Mouse (Mus musculus): Measurements from ENCODE around the gene Trim32. TPM values are rescaled to one million over a fixed set of nuclear protein-coding genes. Genes with fewer than 3 reads are reported as not detected.
A peak's percentile ranks its signal among the peaks of the same experiment; 100 is the strongest.

The Trim32 gene
- 34.7 and 34.8 TPM in 2 replicates for polyA plus RNA-seq (2015; fragmentation: Nextera tagmentation; extraction: Ambion mirVana)

DNA sequence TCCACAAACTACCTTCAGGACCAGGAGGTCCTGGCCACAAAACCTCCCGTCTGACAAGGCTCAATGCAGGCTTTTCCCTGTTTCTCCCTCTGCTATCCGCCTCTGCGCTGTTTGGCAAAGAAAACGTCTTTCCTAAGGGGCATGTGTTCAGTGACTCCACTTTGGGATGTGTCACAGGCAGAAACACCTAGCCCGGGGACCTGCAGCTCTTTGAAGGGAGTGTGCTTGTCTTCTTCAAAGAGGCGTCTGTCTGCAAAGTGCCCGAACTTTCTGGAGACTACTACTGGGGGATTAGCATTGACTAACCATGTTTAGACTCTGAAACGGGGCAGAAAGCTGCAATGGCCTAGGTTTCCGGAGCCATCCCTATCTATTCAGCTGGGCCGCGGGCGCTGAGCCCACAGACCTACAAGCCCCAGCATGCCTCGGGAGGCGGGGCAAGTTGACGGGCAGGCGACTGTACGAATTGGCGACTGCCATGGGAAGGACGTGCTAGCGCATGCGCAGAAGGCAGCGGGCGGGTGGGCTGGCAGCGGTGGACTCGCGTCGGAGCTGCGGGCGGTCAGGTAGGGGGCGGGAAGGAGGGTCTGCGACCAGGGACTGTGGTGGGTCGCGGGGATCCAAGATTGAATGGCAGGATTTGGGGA, at the start of gene Trim32:
Gene Trim32, plus strand, starts transcription at position 483 of the 647 bp plus-strand sequence.
- Histone ChIP-seq H3K9ac (ENCODE audit: low read depth, low read length) (peak within 1 kb of the TSS; percentile 69), H3K4me1 (replicated peaks; ENCODE audit: insufficient read depth, low read length) (peaks cover 10% of the 10 kb centered on the region), H3K4me3 (replicated peaks; ENCODE audit: low read depth, low read length) (peak within 1 kb of the TSS; percentile 74), H3K27ac (no peak within 1 kb of the TSS), H3K27me3 (ENCODE audit: insufficient read depth, low read length) (no peaks in the 10 kb centered on the region), H3K4me2 (ENCODE audit: low read length) (peak within 1 kb of the TSS; percentile 81), H3K36me3 (ENCODE audit: insufficient read depth, low read length) (no peaks in the 10 kb centered on the region), H3K9me3 (replicated peaks; ENCODE audit: low read length) (no peaks in the 10 kb centered on the region)
- ATAC-seq (replicated peaks; ENCODE audit: low FRiP score, low read depth) (peak; percentile 98), DNase-seq (ENCODE audit: low spot score) (peak; percentile 97)
- 3% methylated on average over 33 of the region's 33 CpGs for WGBS
- peak; percentile 2; the same call in 1 of the 2 replicates for TF ChIP-seq CTCF (IDR thresholded peaks at IDR 0.05; ENCODE audit: low read depth)

DNA sequence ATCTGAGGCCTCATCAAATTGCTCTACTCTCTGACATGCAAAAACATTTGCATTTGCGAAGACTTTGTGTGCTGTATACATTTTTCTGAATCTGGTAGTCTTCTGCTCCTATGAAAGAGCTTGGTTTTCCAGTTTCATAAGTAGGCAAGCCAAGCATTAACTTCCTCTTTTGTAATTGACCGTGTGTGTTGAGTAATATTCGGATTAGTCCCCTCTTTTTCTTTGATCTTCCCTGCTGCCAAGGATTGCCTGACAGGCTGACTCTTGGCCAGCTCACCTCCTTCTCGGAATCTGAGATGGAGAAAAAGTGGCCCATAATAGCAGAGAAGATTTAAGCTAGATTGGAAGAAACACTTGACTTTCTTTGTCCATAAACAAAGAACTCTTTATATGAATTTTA, 39.3 kb upstream of the Trim32 start:
- no peak overlapping the region for H3K27ac ChIP-seq
- ATAC-seq (replicated peaks; ENCODE audit: low FRiP score, low read depth) (no peak), DNase-seq (ENCODE audit: low spot score) (no peak)
- TF ChIP-seq CTCF (IDR thresholded peaks at IDR 0.05; ENCODE audit: low read depth), result no peak
- no peaks in the 10 kb centered on the region for H3K4me1 ChIP-seq (replicated peaks; ENCODE audit: insufficient read depth, low read length)
- no peak overlapping the region for H3K4me3 ChIP-seq (replicated peaks; ENCODE audit: low read depth, low read length)
- no peak overlapping the region for H3K4me2 ChIP-seq (ENCODE audit: low read length)
- no peaks in the 10 kb centered on the region for H3K27me3 ChIP-seq (ENCODE audit: insufficient read depth, low read length)
- H3K36me3 ChIP-seq (ENCODE audit: insufficient read depth, low read length), result no peaks in the 10 kb centered on the region
- no peak overlapping the region for H3K9ac ChIP-seq (ENCODE audit: low read depth, low read length)
- H3K9me3 ChIP-seq (replicated peaks; ENCODE audit: low read length), result no peaks in the 10 kb centered on the region
- 74% methylated on average over 4 of the region's 4 CpGs for whole genome bisulfite sequencing

- Histone ChIP-seq H3K9me3 (replicated peaks; ENCODE audit: low read length) (no peaks in the 10 kb centered on the region), H3K4me3 (replicated peaks; ENCODE audit: low read depth, low read length) (no peak overlapping the region), H3K4me1 (replicated peaks; ENCODE audit: insufficient read depth, low read length) (no peaks in the 10 kb centered on the region), H3K27me3 (ENCODE audit: insufficient read depth, low read length) (no peaks in the 10 kb centered on the region), H3K27ac (no peak overlapping the region), H3K4me2 (ENCODE audit: low read length) (no peak overlapping the region), H3K9ac (ENCODE audit: low read depth, low read length) (no peak overlapping the region), H3K36me3 (ENCODE audit: insufficient read depth, low read length) (no peaks in the 10 kb centered on the region)
- DNase-seq (ENCODE audit: low spot score) (peak; percentile 57), ATAC-seq (replicated peaks; ENCODE audit: low FRiP score, low read depth) (no peak)
- WGBS, result 33% methylated on average over 1 of the region's 1 CpGs
- peak; percentile 51; the same call in 1 of the 2 replicates for TF ChIP-seq CTCF (IDR thresholded peaks at IDR 0.05; ENCODE audit: low read depth)
Measured at GRCm38 (mm10) chr4:65580254-65580653, 24.5 kb upstream of the Trim32 start.

GRCm38 (mm10) chr4:65586947-65587346, 17.8 kb upstream of the Trim32 start:
- TF ChIP-seq CTCF (IDR thresholded peaks at IDR 0.05; ENCODE audit: low read depth), result no peak

GRCm38 (mm10) chr4:65589780-65590179, 15.0 kb upstream of the Trim32 start:
- no peak overlapping the region for H3K4me3 ChIP-seq (replicated peaks; ENCODE audit: low read depth, low read length)
- peak; percentile 82 for TF ChIP-seq CTCF (IDR thresholded peaks at IDR 0.05; ENCODE audit: low read depth)
- ATAC-seq (replicated peaks; ENCODE audit: low FRiP score, low read depth), result peak; percentile 57; the same call in 1 of the 2 replicates
- H3K36me3 ChIP-seq (ENCODE audit: insufficient read depth, low read length), result no peaks in the 10 kb centered on the region
- no peak overlapping the region for H3K27ac ChIP-seq
- H3K27me3 ChIP-seq (ENCODE audit: insufficient read depth, low read length), result no peaks in the 10 kb centered on the region
- H3K9me3 ChIP-seq (replicated peaks; ENCODE audit: low read length), result no peaks in the 10 kb centered on the region
- H3K9ac ChIP-seq (ENCODE audit: low read depth, low read length), result no peak overlapping the region
- DNase-seq (ENCODE audit: low spot score), result peak; percentile 94
- no peak overlapping the region for H3K4me2 ChIP-seq (ENCODE audit: low read length)
- no peaks in the 10 kb centered on the region for H3K4me1 ChIP-seq (replicated peaks; ENCODE audit: insufficient read depth, low read length)

More at GRCm38 (mm10) chr4:65586947-65587346, 17.8 kb upstream of the Trim32 start:
- Histone ChIP-seq H3K9ac (ENCODE audit: low read depth, low read length) (no peak overlapping the region), H3K4me1 (replicated peaks; ENCODE audit: insufficient read depth, low read length) (no peaks in the 10 kb centered on the region), H3K36me3 (ENCODE audit: insufficient read depth, low read length) (no peaks in the 10 kb centered on the region), H3K4me3 (replicated peaks; ENCODE audit: low read depth, low read length) (no peak overlapping the region), H3K27ac (no peak overlapping the region), H3K27me3 (ENCODE audit: insufficient read depth, low read length) (no peaks in the 10 kb centered on the region), H3K9me3 (replicated peaks; ENCODE audit: low read length) (no peaks in the 10 kb centered on the region), H3K4me2 (ENCODE audit: low read length) (no peak overlapping the region)
- 36% methylated on average over 5 of the region's 5 CpGs for WGBS
- no peak for DNase-seq (ENCODE audit: low spot score)
- no peak for ATAC-seq (replicated peaks; ENCODE audit: low FRiP score, low read depth)

DNA sequence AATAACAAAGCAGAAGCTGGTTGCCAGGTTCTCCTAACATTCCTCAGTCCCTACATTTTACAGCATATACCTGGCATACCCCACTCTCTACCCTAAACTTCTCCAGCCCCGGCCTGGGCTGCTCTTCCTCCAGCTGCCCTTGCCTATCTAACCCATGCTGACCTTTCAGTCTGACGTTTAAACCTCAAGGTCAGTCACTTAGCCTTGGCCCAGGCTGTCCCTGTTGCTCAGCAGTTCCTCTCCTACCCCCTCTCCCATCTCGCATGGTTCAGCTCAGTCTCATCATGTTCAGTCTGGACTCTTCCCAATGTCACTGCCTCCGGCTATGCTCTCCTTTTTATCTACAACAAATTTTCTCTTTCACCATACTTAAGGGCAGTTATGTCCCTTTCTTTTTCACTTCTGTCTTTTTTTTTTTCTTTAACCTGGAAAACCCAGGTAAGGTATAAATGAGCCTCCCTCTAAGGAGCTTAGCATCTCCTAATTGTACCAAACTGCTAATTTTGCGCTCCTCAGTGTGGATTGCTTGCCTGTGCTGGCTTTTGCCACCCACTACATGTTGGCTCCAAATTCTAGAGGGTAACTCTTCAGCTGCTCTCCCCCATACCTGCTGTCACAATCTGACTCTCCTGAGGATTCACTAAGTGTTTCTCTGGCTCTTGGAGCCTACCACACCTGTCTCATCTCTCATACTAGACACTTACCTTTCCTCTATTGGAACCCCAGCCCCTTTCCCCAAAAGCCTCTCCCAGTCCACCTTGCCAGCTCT, 10.0 kb upstream of the Trim32 start:
- ATAC-seq (replicated peaks; ENCODE audit: low FRiP score, low read depth), result no peak
- Histone ChIP-seq H3K9ac (ENCODE audit: low read depth, low read length) (no peak overlapping the region), H3K36me3 (ENCODE audit: insufficient read depth, low read length) (no peaks in the 10 kb centered on the region), H3K4me3 (replicated peaks; ENCODE audit: low read depth, low read length) (no peak overlapping the region), H3K27ac (no peak overlapping the region), H3K9me3 (replicated peaks; ENCODE audit: low read length) (no peaks in the 10 kb centered on the region), H3K4me1 (replicated peaks; ENCODE audit: insufficient read depth, low read length) (no peaks in the 10 kb centered on the region), H3K27me3 (ENCODE audit: insufficient read depth, low read length) (no peaks in the 10 kb centered on the region), H3K4me2 (ENCODE audit: low read length) (no peak overlapping the region)
- no peak for TF ChIP-seq CTCF (IDR thresholded peaks at IDR 0.05; ENCODE audit: low read depth)
- DNase-seq (ENCODE audit: low spot score), result no peak
- WGBS, result 72% methylated on average over 5 of the region's 5 CpGs

All from kidney, postnatal 0 days (tissue).